Comparison of ENCODE assay signal across 8 mouse cellular contexts in the genomic region with DNA sequence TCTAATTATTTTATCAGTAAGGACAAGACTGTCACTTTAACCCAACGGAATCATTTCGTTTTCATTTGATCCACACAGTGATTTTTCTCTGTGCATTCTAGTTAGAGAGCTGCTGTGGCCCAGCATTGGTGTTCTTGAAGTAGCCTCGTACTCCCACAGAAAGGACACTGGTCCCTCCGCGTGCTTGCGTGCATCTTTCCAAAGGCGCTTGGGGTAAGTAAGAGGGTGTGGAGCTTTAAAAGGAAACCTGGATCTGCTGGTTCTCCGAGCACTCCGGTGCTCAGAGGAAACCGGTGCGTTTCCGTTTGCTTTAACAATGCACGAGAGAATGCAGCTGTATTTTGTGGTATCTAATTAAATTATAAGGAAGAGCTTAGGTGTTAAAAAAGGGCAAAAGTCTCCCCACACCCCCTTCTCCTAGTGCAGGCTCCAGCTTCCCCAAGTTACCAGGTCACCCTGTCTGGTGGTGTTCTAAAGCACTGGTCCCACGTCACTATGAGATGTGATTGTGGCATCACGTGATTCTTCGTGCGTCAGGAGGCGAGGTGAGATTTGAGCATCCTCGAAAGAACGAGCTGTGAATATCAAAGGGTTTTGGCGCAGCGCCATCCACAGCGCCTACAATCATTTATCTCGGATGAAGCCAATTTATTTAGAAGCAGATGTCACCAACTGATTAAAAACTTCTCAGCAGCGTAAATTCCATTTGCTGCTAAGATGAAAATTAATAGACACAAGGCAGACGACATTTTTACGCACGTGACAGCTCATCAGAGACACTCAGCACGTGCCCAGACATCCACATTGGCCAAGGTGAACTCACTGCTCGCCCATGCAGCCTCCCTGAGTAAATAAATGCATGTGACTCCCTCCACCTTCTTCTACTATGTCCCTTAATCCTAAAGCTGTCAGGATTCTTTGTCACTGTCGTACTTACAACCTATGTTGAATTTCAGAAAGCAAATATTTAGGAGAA.
DNase-seq lines count a peak whose midpoint lies in the region.

No protein-coding gene starts in this region.

- DNase-seq in kidney, postnatal 10 days, result peak; percentile 10
- no peak for DNase-seq in kidney, postnatal 14 days
- DNase-seq in cerebellum, adult 8-10 months, result peak; percentile 25
- peak; percentile 70 to 82 for DNase-seq in frontal cortex, postnatal 36 days (ENCODE audit: low spot score in 2 of 2)
- peak; percentile 66 to 83 for DNase-seq in left cerebral cortex, adult 9 months (ENCODE audit: low spot score in 2 of 2)
- peak; percentile 15 for DNase-seq in retina, embryonic 14.5 days (ENCODE audit: low spot score)
- no peak for DNase-seq in spleen, adult 18-20 months
- no peak for DNase-seq in spleen, postnatal 14 days (ENCODE audit: low spot score in 2 of 2)

Comparison
In these comparisons a context has a peak if more than half of its experiments do, and no peak if none do; other contexts are left out.
1. DNase-seq: peak in kidney, postnatal 10 days (single experiment), cerebellum, adult 8-10 months (single experiment), frontal cortex, postnatal 36 days (2 of 2), left cerebral cortex, adult 9 months (2 of 2) and retina, embryonic 14.5 days (single experiment); none in kidney, postnatal 14 days (single experiment), spleen, adult 18-20 months (0 of 2) and spleen, postnatal 14 days (0 of 2).